Mouse (Mus musculus): Measurements from ENCODE around the gene Ube2t. TPM values are rescaled to one million over a fixed set of nuclear protein-coding genes. Genes with fewer than 3 reads are reported as not detected.

Gene Ube2t
- polyA plus RNA-seq, 1 experiment from 2014 or later = 12.8 TPM

DNA sequence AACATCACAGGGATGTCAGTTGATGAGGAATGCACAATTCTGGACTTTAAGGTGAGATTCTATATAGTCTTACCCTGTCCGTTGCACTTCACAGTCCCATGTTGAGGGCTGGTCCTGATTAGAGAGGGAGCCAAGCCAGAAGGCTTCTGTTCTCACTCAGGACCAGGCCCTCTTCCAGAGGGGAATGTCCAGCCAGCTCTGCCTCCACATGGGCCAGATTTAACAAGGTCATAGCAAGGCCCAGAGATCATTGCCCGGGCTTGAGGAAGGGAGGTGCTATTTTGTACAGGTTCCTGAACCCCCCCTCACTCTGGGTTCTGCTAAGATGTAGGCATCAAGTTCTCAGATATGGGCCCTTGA is 55.3 kb downstream of the Ube2t start:
- no peaks in the 10 kb centered on the region for H3K36me3 ChIP-seq
- ATAC-seq (ENCODE audit: low FRiP score, low read depth) = no peak
- no peaks in the 10 kb centered on the region for H3K9me3 ChIP-seq
- no peak overlapping the region for H3K4me2 ChIP-seq
- H3K9ac ChIP-seq = no peak overlapping the region
- WGBS = 90% methylated on average over 2 of the region's 2 CpGs
- H3K27ac ChIP-seq (replicated peaks) = no peak overlapping the region
- H3K4me1 ChIP-seq (replicated peaks) = peaks cover 28% of the 10 kb centered on the region
- no peak overlapping the region for H3K4me3 ChIP-seq
- H3K27me3 ChIP-seq = no peaks in the 10 kb centered on the region

- 19% methylated on average over 13 of the region's 13 CpGs for WGBS
- Histone ChIP-seq H3K4me3 (no peak overlapping the region), H3K27me3 (no peaks in the 10 kb centered on the region), H3K27ac (replicated peaks) (no peak overlapping the region), H3K36me3 (no peaks in the 10 kb centered on the region), H3K4me1 (replicated peaks) (peaks cover 28% of the 10 kb centered on the region), H3K9ac (no peak overlapping the region), H3K9me3 (no peaks in the 10 kb centered on the region), H3K4me2 (peak overlapping the region; percentile 13; the same call in 1 of the 2 replicates)
- ATAC-seq (ENCODE audit: low FRiP score, low read depth) = 0 out of 2 replicates have a peak, but pooled peaks have one; percentile 42
Measured at GRCm38 (mm10) chr1:135019087-135019774, 56.9 kb downstream of the Ube2t start.

- WGBS = 70% methylated on average over 4 of the region's 4 CpGs
- Histone ChIP-seq H3K4me2 (no peak overlapping the region), H3K4me1 (replicated peaks) (peaks cover 27% of the 10 kb centered on the region), H3K27ac (replicated peaks) (no peak overlapping the region), H3K27me3 (no peaks in the 10 kb centered on the region), H3K36me3 (no peaks in the 10 kb centered on the region), H3K9me3 (no peaks in the 10 kb centered on the region), H3K4me3 (no peak overlapping the region), H3K9ac (no peak overlapping the region)
- ATAC-seq (ENCODE audit: low FRiP score, low read depth) = no peak
Measured at GRCm38 (mm10) chr1:135019775-135020167, 57.4 kb downstream of the Ube2t start.

GRCm38 (mm10) chr1:135020281-135020940 is 58.0 kb downstream of the Ube2t start:
- Histone ChIP-seq H3K36me3 (no peaks in the 10 kb centered on the region), H3K27me3 (no peaks in the 10 kb centered on the region), H3K27ac (replicated peaks) (no peak overlapping the region), H3K4me1 (replicated peaks) (peaks cover 23% of the 10 kb centered on the region), H3K4me3 (no peak overlapping the region), H3K9ac (no peak overlapping the region), H3K4me2 (no peak overlapping the region), H3K9me3 (no peaks in the 10 kb centered on the region)
- ATAC-seq (ENCODE audit: low FRiP score, low read depth) = no peak
- 80% methylated on average over 5 of the region's 5 CpGs for WGBS

- no peak overlapping the region for H3K4me2 ChIP-seq
- no peaks in the 10 kb centered on the region for H3K9me3 ChIP-seq
- no peaks in the 10 kb centered on the region for H3K36me3 ChIP-seq
- ATAC-seq (ENCODE audit: low FRiP score, low read depth) = peak; percentile 40; the same call in 1 of the 2 replicates
- H3K4me3 ChIP-seq = no peak overlapping the region
- WGBS = 16% methylated on average over 5 of the region's 5 CpGs
- H3K4me1 ChIP-seq (replicated peaks) = peaks cover 23% of the 10 kb centered on the region
- no peaks in the 10 kb centered on the region for H3K27me3 ChIP-seq
- no peak overlapping the region for H3K9ac ChIP-seq
- no peak overlapping the region for H3K27ac ChIP-seq (replicated peaks)
Measured at GRCm38 (mm10) chr1:135020970-135021369, 58.6 kb downstream of the Ube2t start.

DNA sequence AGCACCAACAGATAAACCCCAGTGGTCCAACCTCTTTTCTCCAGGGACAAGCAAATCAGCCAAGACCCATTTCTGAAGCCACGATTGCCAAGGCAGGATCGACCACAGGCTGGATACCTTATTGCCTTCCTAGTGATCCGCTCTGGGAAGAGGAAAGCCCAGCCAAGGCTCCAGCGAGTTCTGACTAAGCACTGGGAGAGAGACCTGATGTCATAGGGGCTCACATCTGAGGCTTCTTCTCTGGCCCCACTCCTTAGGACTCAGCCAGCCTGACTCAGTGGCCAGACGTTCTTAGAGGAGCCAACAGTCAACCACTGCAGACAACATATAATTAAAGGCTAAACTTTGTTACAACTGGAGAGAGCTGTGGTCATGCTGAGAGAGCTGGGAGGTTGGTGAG is 59.6 kb downstream of the Ube2t start:
- WGBS = 83% methylated on average over 5 of the region's 5 CpGs
- Histone ChIP-seq H3K36me3 (no peaks in the 10 kb centered on the region), H3K4me2 (no peak overlapping the region), H3K27ac (replicated peaks) (no peak overlapping the region), H3K9ac (no peak overlapping the region), H3K4me3 (no peak overlapping the region), H3K27me3 (no peaks in the 10 kb centered on the region), H3K9me3 (no peaks in the 10 kb centered on the region), H3K4me1 (replicated peaks) (peaks cover 23% of the 10 kb centered on the region)
- no peak for ATAC-seq (ENCODE audit: low FRiP score, low read depth)

DNA sequence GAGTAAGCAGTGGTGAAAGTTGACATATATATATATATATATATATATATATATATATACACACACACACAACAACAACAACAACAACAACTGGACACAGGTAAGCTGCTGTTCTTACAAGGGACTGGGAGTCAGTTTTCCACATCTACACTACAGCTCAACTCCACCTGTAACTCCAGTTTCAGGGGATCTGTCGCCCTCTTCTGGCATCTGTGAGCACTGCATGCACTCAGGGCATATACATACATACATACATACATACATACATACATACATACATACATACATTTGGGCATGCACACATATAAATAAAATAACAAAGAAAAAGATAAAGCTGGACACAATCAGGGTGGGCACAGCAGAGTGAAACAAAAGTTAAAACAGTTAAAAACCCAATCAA is 61.2 kb downstream of the Ube2t start:
- ATAC-seq (ENCODE audit: low FRiP score, low read depth) = no peak
- no peak overlapping the region for H3K4me3 ChIP-seq
- 76% methylated on average over 1 of the region's 1 CpGs for WGBS
- no peaks in the 10 kb centered on the region for H3K27me3 ChIP-seq
- H3K4me1 ChIP-seq (replicated peaks) = peaks cover 23% of the 10 kb centered on the region
- H3K36me3 ChIP-seq = no peaks in the 10 kb centered on the region
- H3K27ac ChIP-seq (replicated peaks) = no peak overlapping the region
- H3K9ac ChIP-seq = no peak overlapping the region
- H3K9me3 ChIP-seq = no peaks in the 10 kb centered on the region
- H3K4me2 ChIP-seq = no peak overlapping the region

Other genes with a start within 250 kb of the Ube2t start
- gene Ppp1r12b, start 6.6 kb upstream of the Ube2t start, polyA plus RNA-seq (2015; fragmentation: Nextera tagmentation; extraction: Ambion mirVana) = 15.1 and 15.8 TPM in 2 replicates
- 1.2 and 1.4 TPM in 2 replicates for gene Lgr6, start 142.7 kb downstream of the Ube2t start, polyA plus RNA-seq (2015; fragmentation: Nextera tagmentation; extraction: Ambion mirVana)
- gene Ptpn7, start 170.1 kb downstream of the Ube2t start, polyA plus RNA-seq (2015; fragmentation: Nextera tagmentation; extraction: Ambion mirVana) = 0.29 and 0.45 TPM in 2 replicates
- 343 and 418 TPM in 2 replicates for gene Arl8a, start 184.3 kb downstream of the Ube2t start, polyA plus RNA-seq (2015; fragmentation: Nextera tagmentation; extraction: Ambion mirVana)
- gene Gpr37l1, start 205.1 kb downstream of the Ube2t start, polyA plus RNA-seq (2015; fragmentation: Nextera tagmentation; extraction: Ambion mirVana) = 1.4 and 2.5 TPM in 2 replicates

All from hindbrain, embryonic 15.5 days (tissue).